Mouse (Mus musculus): Measurements from ENCODE around the gene Grk1. TPM values are rescaled to one million over a fixed set of nuclear protein-coding genes. Genes with fewer than 3 reads are reported as not detected.

Gene Grk1
- polyA plus RNA-seq, 1 experiment, result not detected

DNA sequence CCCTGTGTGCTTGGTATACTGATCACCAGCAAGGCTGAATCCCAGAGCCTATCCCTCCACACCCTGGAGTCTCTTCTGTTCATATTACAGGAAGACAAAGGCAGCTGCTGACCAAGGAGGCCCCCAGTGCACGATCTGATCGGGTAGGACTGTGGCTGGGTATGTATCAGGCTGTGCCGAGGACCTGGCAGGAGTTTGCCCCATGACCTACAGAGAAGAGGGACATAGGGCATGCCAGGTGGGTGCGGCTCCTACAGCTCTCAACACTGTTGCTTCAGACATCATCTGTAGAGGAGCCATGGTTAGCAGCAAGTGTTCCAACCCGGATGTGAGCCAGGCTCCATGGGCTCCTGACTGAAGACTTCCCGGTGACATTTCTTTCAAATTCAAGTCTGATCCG, 11.0 kb upstream of the Grk1 start:
- H3ac ChIP-seq (ENCODE audit: control insufficient read depth, insufficient read length, low read depth), result no peak overlapping the region
- no peaks in the 10 kb centered on the region for H3K79me2 ChIP-seq (ENCODE audit: control insufficient read depth, insufficient read depth)
- no peaks in the 10 kb centered on the region for H3K36me3 ChIP-seq (ENCODE audit: control insufficient read depth, insufficient read depth)
- H3K4me3 ChIP-seq (ENCODE audit: insufficient read depth, poor library complexity, severe bottlenecking), result no peak overlapping the region
- TF ChIP-seq MAX (IDR thresholded peaks at IDR 0.05), result no peak
- no peak for TF ChIP-seq FOSL1 (IDR thresholded peaks at IDR 0.05; ENCODE audit: insufficient read depth, low read length, poor library complexity, severe bottlenecking)
- no peak for TF ChIP-seq MYOG (IDR thresholded peaks at IDR 0.05; ENCODE audit: control insufficient read depth, extremely low read depth, insufficient read length)
- no peak for TF ChIP-seq USF1 (IDR thresholded peaks at IDR 0.05; ENCODE audit: low read depth)
- no peak for TF ChIP-seq MYOD1 (IDR thresholded peaks at IDR 0.05; ENCODE audit: control insufficient read depth, insufficient read length, low read depth)
- no peak for TF ChIP-seq CEBPB (IDR thresholded peaks at IDR 0.05; ENCODE audit: low read depth)
- TF ChIP-seq CTCF (IDR thresholded peaks at IDR 0.05; ENCODE audit: control insufficient read depth, insufficient read depth, insufficient read length), result no peak
- no peaks in the 10 kb centered on the region for H3K79me3 ChIP-seq (ENCODE audit: low read depth)
- H3K27me3 ChIP-seq (ENCODE audit: control insufficient read depth, insufficient read depth, insufficient read length), result peaks cover 3% of the 10 kb centered on the region

DNA sequence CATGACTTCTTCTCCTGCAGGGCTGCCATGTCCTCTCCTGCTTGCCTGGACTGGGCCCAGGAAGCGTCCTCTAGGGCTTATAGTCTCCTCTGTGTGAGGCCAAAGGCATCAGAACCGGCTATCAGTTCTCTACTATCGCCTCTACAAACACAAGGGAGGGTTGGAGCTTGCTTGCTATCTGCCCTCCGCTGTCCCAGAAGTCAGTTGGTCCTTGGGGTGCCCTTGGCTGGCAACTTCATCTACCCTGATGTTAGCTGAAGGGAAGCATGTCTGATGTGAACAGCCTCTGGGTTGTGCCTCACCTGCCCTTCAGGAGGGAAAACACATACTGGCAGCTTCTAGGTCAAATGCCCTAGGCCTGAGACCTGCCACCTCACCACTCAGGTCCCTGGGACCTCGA, 8.2 kb upstream of the Grk1 start, which contains the start of gene Atp4b:
Atp4b (minus strand) TSS at position 101 of the 400 bp plus-strand sequence.
- H3ac ChIP-seq (ENCODE audit: control insufficient read depth, insufficient read length, low read depth), result no peak within 1 kb of the TSS
- no peak within 1 kb of the TSS for H3K4me3 ChIP-seq (ENCODE audit: insufficient read depth, poor library complexity, severe bottlenecking)
- TF ChIP-seq MYOD1 (IDR thresholded peaks at IDR 0.05; ENCODE audit: control insufficient read depth, insufficient read length, low read depth) (no peak), USF1 (IDR thresholded peaks at IDR 0.05; ENCODE audit: low read depth) (no peak), FOSL1 (IDR thresholded peaks at IDR 0.05; ENCODE audit: insufficient read depth, low read length, poor library complexity, severe bottlenecking) (no peak), MYOG (IDR thresholded peaks at IDR 0.05; ENCODE audit: control insufficient read depth, extremely low read depth, insufficient read length) (no peak), MAX (IDR thresholded peaks at IDR 0.05) (no peak), CEBPB (IDR thresholded peaks at IDR 0.05; ENCODE audit: low read depth) (no peak), CTCF (IDR thresholded peaks at IDR 0.05; ENCODE audit: control insufficient read depth, insufficient read depth, insufficient read length) (no peak)
- no peaks in the 10 kb centered on the region for H3K36me3 ChIP-seq (ENCODE audit: control insufficient read depth, insufficient read depth)
- H3K79me3 ChIP-seq (ENCODE audit: low read depth), result no peaks in the 10 kb centered on the region
- no peaks in the 10 kb centered on the region for H3K79me2 ChIP-seq (ENCODE audit: control insufficient read depth, insufficient read depth)
- peaks cover 3% of the 10 kb centered on the region for H3K27me3 ChIP-seq (ENCODE audit: control insufficient read depth, insufficient read depth, insufficient read length)

- Histone ChIP-seq H3ac (ENCODE audit: control insufficient read depth, insufficient read length, low read depth) (no peak overlapping the region), H3K36me3 (ENCODE audit: control insufficient read depth, insufficient read depth) (no peaks in the 10 kb centered on the region), H3K79me3 (ENCODE audit: low read depth) (no peaks in the 10 kb centered on the region), H3K79me2 (ENCODE audit: control insufficient read depth, insufficient read depth) (no peaks in the 10 kb centered on the region), H3K4me3 (ENCODE audit: insufficient read depth, poor library complexity, severe bottlenecking) (no peak overlapping the region), H3K27me3 (ENCODE audit: control insufficient read depth, insufficient read depth, insufficient read length) (peaks cover 37% of the 10 kb centered on the region)
- no peak for TF ChIP-seq CTCF (IDR thresholded peaks at IDR 0.05; ENCODE audit: control insufficient read depth, insufficient read depth, insufficient read length)
- no peak for TF ChIP-seq FOSL1 (IDR thresholded peaks at IDR 0.05; ENCODE audit: insufficient read depth, low read length, poor library complexity, severe bottlenecking)
- no peak for TF ChIP-seq CEBPB (IDR thresholded peaks at IDR 0.05; ENCODE audit: low read depth)
- TF ChIP-seq MAX (IDR thresholded peaks at IDR 0.05), result no peak
- TF ChIP-seq MYOD1 (IDR thresholded peaks at IDR 0.05; ENCODE audit: control insufficient read depth, insufficient read length, low read depth), result no peak
- no peak for TF ChIP-seq USF1 (IDR thresholded peaks at IDR 0.05; ENCODE audit: low read depth)
- no peak for TF ChIP-seq MYOG (IDR thresholded peaks at IDR 0.05; ENCODE audit: control insufficient read depth, extremely low read depth, insufficient read length)
Observed at GRCm38 (mm10) chr8:13403517-13403916, 1.4 kb upstream of the Grk1 start.

- H3ac ChIP-seq (ENCODE audit: control insufficient read depth, insufficient read length, low read depth), result no peak overlapping the region
- H3K79me3 ChIP-seq (ENCODE audit: low read depth), result no peaks in the 10 kb centered on the region
- TF ChIP-seq MYOG (IDR thresholded peaks at IDR 0.05; ENCODE audit: control insufficient read depth, extremely low read depth, insufficient read length), result no peak
- no peaks in the 10 kb centered on the region for H3K36me3 ChIP-seq (ENCODE audit: control insufficient read depth, insufficient read depth)
- no peak overlapping the region for H3K4me3 ChIP-seq (ENCODE audit: insufficient read depth, poor library complexity, severe bottlenecking)
- peaks cover 57% of the 10 kb centered on the region for H3K27me3 ChIP-seq (ENCODE audit: control insufficient read depth, insufficient read depth, insufficient read length)
- no peaks in the 10 kb centered on the region for H3K79me2 ChIP-seq (ENCODE audit: control insufficient read depth, insufficient read depth)
Observed at GRCm38 (mm10) chr8:13406011-13406410, 1.1 kb downstream of the Grk1 start.

DNA sequence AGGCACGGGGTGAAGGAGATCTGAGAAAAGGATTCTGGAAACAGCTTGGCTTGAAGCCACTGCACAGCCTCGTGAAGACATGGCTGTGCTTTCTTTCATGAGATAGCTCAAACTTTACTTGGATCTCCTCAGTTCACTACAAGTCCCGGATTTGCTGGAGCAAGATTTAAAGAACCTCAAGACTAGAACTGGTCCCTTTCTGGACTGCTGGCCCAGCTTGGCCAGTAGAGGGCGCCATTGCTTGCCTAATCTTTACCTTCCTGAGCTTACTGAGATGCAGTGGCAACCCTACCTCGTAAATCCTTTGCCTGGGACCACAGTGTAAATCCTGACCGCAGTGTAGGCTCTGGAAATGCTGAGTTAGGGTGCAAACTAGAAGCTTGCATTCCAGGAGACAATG, 6.7 kb downstream of the Grk1 start:
- Histone ChIP-seq H3K79me2 (ENCODE audit: control insufficient read depth, insufficient read depth) (no peaks in the 10 kb centered on the region), H3K79me3 (ENCODE audit: low read depth) (no peaks in the 10 kb centered on the region), H3ac (ENCODE audit: control insufficient read depth, insufficient read length, low read depth) (no peak overlapping the region), H3K27me3 (ENCODE audit: control insufficient read depth, insufficient read depth, insufficient read length) (peaks cover 65% of the 10 kb centered on the region), H3K4me3 (ENCODE audit: insufficient read depth, poor library complexity, severe bottlenecking) (no peak overlapping the region), H3K36me3 (ENCODE audit: control insufficient read depth, insufficient read depth) (no peaks in the 10 kb centered on the region)
- TF ChIP-seq CTCF (IDR thresholded peaks at IDR 0.05; ENCODE audit: control insufficient read depth, insufficient read depth, insufficient read length) (peak; percentile 72), FOSL1 (IDR thresholded peaks at IDR 0.05; ENCODE audit: insufficient read depth, low read length, poor library complexity, severe bottlenecking) (no peak), CEBPB (IDR thresholded peaks at IDR 0.05; ENCODE audit: low read depth) (no peak)

- Histone ChIP-seq H3K79me3 (ENCODE audit: low read depth) (no peaks in the 10 kb centered on the region), H3K36me3 (ENCODE audit: control insufficient read depth, insufficient read depth) (no peaks in the 10 kb centered on the region), H3K27me3 (ENCODE audit: control insufficient read depth, insufficient read depth, insufficient read length) (peaks cover 62% of the 10 kb centered on the region), H3ac (ENCODE audit: control insufficient read depth, insufficient read length, low read depth) (no peak overlapping the region), H3K79me2 (ENCODE audit: control insufficient read depth, insufficient read depth) (no peaks in the 10 kb centered on the region), H3K4me3 (ENCODE audit: insufficient read depth, poor library complexity, severe bottlenecking) (no peak overlapping the region)
- TF ChIP-seq CTCF (IDR thresholded peaks at IDR 0.05; ENCODE audit: control insufficient read depth, insufficient read depth, insufficient read length), result peak; percentile 71
- no peak for TF ChIP-seq FOSL1 (IDR thresholded peaks at IDR 0.05; ENCODE audit: insufficient read depth, low read length, poor library complexity, severe bottlenecking)
Observed at GRCm38 (mm10) chr8:13412891-13413558, 8.1 kb downstream of the Grk1 start.
